Mouse (Mus musculus) liver, embryonic 11.5 days (tissue): ENCODE data around the gene Pus1. TPM values are rescaled to one million over a fixed set of nuclear protein-coding genes. Genes with fewer than 3 reads are reported as not detected.

ENCODE experiments used
- ATAC-seq: fragments of 200-750 bp; cut with Nextera tagmentation; replicated peaks from 2 replicates; pipeline ENCODE4 v1.8.0; 2017; ENCODE audit warnings: moderate number of reproducible peaks, mild to moderate bottlenecking, moderate TSS enrichment, moderate library complexity; ENCODE audit not compliant: low FRiP score
- DNase-seq: peaks from one replicate; pipeline ENCODE4 v3.0.0-alpha.2; 2017; ENCODE audit warnings: low spot score
- H3K27ac ChIP-seq: fragments of 300-500 bp; sonication (generic); 2 replicates; pipeline ENCODE4 v1.5.1; 2014; ENCODE audit warnings: mild to moderate bottlenecking, low read depth, low read length, control low read depth
- H3K27me3 ChIP-seq: fragments of 300-500 bp; sonication (generic); replicated peaks from 2 replicates; pipeline ENCODE4 v1.6.1; 2014; ENCODE audit warnings: low read length, mixed read lengths; ENCODE audit not compliant: control insufficient read depth, insufficient read depth
- H3K36me3 ChIP-seq: fragments of 300-500 bp; sonication (generic); 2 replicates; pipeline ENCODE4 v1.6.1; 2014; ENCODE audit warnings: mild to moderate bottlenecking, low read length, moderate library complexity, mixed read lengths; ENCODE audit not compliant: control insufficient read depth, insufficient read depth
- H3K4me1 ChIP-seq: fragments of 300-500 bp; sonication (generic); replicated peaks from 2 replicates; pipeline ENCODE4 v1.6.1; 2014; ENCODE audit warnings: low read length, mixed read lengths; ENCODE audit not compliant: control insufficient read depth, insufficient read depth
- H3K4me2 ChIP-seq: fragments of 300-500 bp; sonication (generic); 2 replicates; pipeline ENCODE4 v1.6.1; 2014; ENCODE audit warnings: mild to moderate bottlenecking, control low read depth, moderate library complexity
- H3K4me3 ChIP-seq: fragments of 300-500 bp; sonication (generic); 2 replicates; pipeline ENCODE4 v1.5.1; 2014; ENCODE audit warnings: low read depth, low read length, control low read depth
- H3K9ac ChIP-seq: fragments of 300-500 bp; sonication (generic); 2 replicates; pipeline ENCODE4 v1.6.1; 2014; ENCODE audit warnings: low read depth, low read length, control low read depth
- H3K9me3 ChIP-seq: fragments of 300-500 bp; sonication (generic); 2 replicates; pipeline ENCODE4 v1.6.1; 2016; ENCODE audit warnings: low read length, inconsistent platforms, mixed read lengths; ENCODE audit not compliant: control insufficient read depth
- WGBS: fragments of 180-500 bp; shearing (Covaris S2); extraction: QIAGEN DNeasy Blood & Tissue Kit; methylation state at CpG from one replicate; pipeline ENCODE4 v1.1.7; 2014; 5-methylcytosine and 5-hydroxymethylcytosine counted together
- polyA plus RNA-seq: library from polyadenylated mRNA; unstranded; fragments of >200 nt; fragmentation: Nextera tagmentation; extraction: Ambion mirVana; gene quantifications from 2 replicates; pipeline ENCODE4 v1.2.1, GENCODE M21; 2014

Pus1 gene
- 49.8 and 54.3 TPM in 2 replicates for polyA plus RNA-seq

DNA sequence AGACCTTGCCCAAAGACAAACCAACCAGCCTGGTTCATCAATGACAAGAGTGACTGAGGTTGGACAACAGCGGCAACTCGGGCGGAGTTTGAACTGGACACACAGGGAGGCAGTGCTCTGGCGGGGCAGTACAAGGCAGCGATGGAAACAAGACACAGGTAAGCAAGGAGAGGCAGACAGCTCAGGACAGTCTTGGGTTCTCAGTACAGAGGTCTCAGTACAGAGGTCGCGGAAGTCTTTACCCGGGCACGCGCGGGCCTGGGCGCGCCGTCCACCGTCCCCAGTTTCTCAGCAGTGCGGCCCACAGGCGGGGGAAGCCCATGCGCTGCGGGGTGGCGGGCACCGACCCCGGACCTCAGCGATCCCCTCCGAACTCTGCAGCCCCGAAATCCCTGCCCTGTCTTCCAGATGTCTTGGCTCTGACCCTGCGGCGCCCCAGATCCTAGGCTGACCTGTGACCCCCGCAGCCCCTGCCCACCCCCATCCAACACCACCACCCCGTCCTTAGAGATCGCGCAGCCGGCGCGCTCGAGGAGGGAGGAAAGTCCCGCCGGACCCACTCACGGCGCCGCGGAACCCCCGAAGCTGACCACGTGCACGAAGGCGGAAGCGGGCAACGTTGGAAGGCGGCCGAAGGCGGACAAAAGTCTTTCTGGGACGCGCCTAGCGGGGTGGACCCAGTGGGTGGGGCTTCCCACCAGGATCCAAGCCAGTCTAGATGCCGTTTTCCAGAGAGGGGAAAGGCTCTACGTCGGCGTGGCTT is at the start of gene Pus1:
Gene Pus1, minus strand, starts transcription at position 662 of the 763 bp plus-strand sequence.
- DNase-seq (peak; percentile 85), ATAC-seq (peak; percentile 83)
- H3K27ac ChIP-seq: peak within 1 kb of the TSS; percentile 78
- under 1% methylated on average over 57 of the region's 57 CpGs for WGBS
- peaks cover 27% of the 10 kb centered on the region; the same call in 1 of the 2 replicates for H3K36me3 ChIP-seq
- H3K9ac ChIP-seq: peak within 1 kb of the TSS; percentile 93
- peak within 1 kb of the TSS; percentile 92 for H3K4me3 ChIP-seq
- H3K27me3 ChIP-seq: no peaks in the 10 kb centered on the region
- no peaks in the 10 kb centered on the region for H3K9me3 ChIP-seq
- H3K4me2 ChIP-seq: peak within 1 kb of the TSS; percentile 71
- H3K4me1 ChIP-seq: peaks cover 24% of the 10 kb centered on the region

DNA sequence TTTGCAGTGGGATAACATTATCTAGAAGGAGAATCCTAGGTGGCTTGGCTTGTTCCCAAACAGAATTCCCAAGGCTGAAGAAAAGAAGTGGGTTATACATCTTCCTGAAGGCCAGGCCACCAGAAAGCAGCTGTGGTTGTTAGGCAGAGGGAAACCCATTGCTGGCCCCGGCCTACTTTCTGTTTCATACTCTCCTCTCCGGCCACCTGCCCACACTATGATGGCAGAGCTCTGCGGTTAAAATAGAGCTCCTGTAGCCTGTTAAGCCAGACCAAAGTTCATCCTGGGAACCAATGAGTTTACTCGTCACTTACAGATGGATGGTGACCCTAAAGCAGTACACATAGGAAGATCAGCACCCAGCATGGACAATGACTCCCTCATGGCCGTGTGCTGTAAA is 47.1 kb upstream of the Pus1 start:
- DNase-seq (no peak), ATAC-seq (no peak)
- Histone ChIP-seq H3K36me3 (no peaks in the 10 kb centered on the region; the same call in 1 of the 2 replicates), H3K9ac (no peak overlapping the region), H3K27ac (no peak overlapping the region), H3K4me1 (no peaks in the 10 kb centered on the region), H3K9me3 (no peaks in the 10 kb centered on the region), H3K27me3 (no peaks in the 10 kb centered on the region), H3K4me3 (no peak overlapping the region), H3K4me2 (no peak overlapping the region)
- 85% methylated on average over 5 of the region's 5 CpGs for WGBS

DNA sequence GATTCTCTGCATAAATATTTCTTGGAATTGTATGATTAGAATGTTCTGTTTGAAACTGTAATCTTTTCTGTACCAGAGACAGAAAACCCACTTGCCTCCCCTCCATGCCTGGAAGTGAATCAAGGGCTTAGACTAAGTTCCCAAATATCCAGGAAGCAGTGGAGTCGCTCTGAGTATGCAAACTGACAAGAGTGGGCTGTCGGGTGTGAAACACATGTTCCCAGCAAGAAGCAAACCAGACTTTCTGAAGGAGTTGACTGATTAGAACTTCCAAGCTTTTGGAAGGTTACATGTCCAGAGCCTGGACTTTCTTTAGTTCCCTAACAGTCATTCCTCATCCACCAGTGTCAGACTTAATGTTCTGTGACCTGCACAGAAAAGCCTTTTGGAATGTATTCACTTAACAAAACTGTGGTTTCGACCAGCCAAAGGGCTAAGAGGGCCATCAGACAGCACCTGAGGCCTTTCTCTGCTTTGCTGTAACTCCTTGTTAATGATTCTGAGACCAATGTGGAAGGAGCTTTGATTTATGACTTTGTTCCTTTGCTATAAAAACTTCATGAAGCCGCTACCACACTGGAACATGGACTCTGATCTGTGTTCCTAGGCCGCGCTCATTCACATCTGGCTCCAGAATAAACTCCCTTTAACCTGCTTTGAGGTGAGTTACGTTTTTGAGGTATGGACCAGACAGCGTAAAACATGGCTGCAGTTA is 46.5 kb upstream of the Pus1 start:
- Histone ChIP-seq H3K4me2 (no peak overlapping the region), H3K9me3 (no peaks in the 10 kb centered on the region), H3K27me3 (no peaks in the 10 kb centered on the region), H3K36me3 (no peaks in the 10 kb centered on the region; the same call in 1 of the 2 replicates), H3K4me1 (no peaks in the 10 kb centered on the region), H3K4me3 (no peak overlapping the region), H3K9ac (no peak overlapping the region), H3K27ac (no peak overlapping the region)
- 80% methylated on average over 8 of the region's 8 CpGs for WGBS
- ATAC-seq (no peak), DNase-seq (no peak)

GRCm38 (mm10) chr5:110824421-110824820 is 44.0 kb upstream of the Pus1 start:
- no peak overlapping the region for H3K27ac ChIP-seq
- no peaks in the 10 kb centered on the region for H3K4me1 ChIP-seq
- DNase-seq: no peak
- no peak overlapping the region for H3K4me2 ChIP-seq
- H3K9ac ChIP-seq: no peak overlapping the region
- H3K4me3 ChIP-seq: no peak overlapping the region
- WGBS: 80% methylated on average over 4 of the region's 4 CpGs
- no peaks in the 10 kb centered on the region for H3K36me3 ChIP-seq
- no peaks in the 10 kb centered on the region for H3K27me3 ChIP-seq
- H3K9me3 ChIP-seq: no peaks in the 10 kb centered on the region
- ATAC-seq: no peak

DNA sequence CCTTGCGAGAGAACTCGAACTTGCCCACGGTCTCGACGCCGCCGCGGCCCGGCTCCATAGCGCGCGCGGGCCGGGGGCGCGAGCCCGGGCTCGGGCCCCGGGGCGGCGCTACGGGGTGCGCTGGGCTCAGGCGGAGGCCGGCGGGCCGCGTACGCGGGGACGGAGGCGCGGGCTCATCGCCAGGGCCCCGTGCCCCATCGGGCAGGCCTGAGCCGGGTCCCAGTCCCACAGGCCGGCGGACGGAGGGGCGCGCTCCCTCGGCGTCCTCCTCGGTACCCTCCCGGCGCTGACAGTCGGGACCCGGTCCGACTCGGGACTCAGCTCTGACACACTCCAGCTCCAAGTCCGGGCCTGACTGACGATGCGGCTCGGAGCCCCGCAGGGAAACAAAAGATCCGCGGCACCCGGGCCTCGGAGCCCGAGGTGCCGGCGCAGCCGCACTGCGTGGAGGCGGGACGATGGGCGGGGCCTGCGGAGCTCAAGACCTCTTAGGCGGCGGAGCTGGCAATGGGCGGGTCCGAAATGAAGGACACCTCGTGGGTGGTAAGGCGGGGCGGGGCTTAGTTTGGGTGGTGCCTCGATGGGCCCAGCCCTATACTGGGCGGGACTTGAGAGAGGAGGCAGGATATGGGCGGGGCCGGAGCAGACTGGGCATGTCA is 29.3 kb upstream of the Pus1 start, which contains the start of gene Ulk1:
Gene Ulk1, minus strand, starts transcription at position 431 of the 659 bp plus-strand sequence.
- peak; percentile 88 for ATAC-seq
- DNase-seq: peak; percentile 99
- under 1% methylated on average over 80 of the region's 80 CpGs for WGBS
- H3K27me3 ChIP-seq: no peaks in the 10 kb centered on the region
- peak within 1 kb of the TSS; percentile 93 for H3K4me3 ChIP-seq
- H3K9me3 ChIP-seq: no peaks in the 10 kb centered on the region
- H3K36me3 ChIP-seq: no peaks in the 10 kb centered on the region; the same call in 1 of the 2 replicates
- peak within 1 kb of the TSS; percentile 77 for H3K27ac ChIP-seq
- peak within 1 kb of the TSS; percentile 99 for H3K4me2 ChIP-seq
- peaks cover 32% of the 10 kb centered on the region for H3K4me1 ChIP-seq
- H3K9ac ChIP-seq: peak within 1 kb of the TSS; percentile 92

- H3K4me3 ChIP-seq: peak overlapping the region; percentile 93
- peak overlapping the region; percentile 77 for H3K27ac ChIP-seq
- peaks cover 39% of the 10 kb centered on the region for H3K4me1 ChIP-seq
- WGBS: 2% methylated on average over 27 of the region's 27 CpGs
- H3K36me3 ChIP-seq: no peaks in the 10 kb centered on the region; the same call in 1 of the 2 replicates
- no peaks in the 10 kb centered on the region for H3K27me3 ChIP-seq
- no peaks in the 10 kb centered on the region for H3K9me3 ChIP-seq
- DNase-seq (peak; percentile 67), ATAC-seq (no peak)
- H3K4me2 ChIP-seq: peak overlapping the region; percentile 99
- H3K9ac ChIP-seq: peak overlapping the region; percentile 92
Measured at GRCm38 (mm10) chr5:110808821-110809666, 28.6 kb upstream of the Pus1 start.

- ATAC-seq (peak; percentile 71), DNase-seq (peak; percentile 85)
- Histone ChIP-seq H3K4me3 (peak overlapping the region; percentile 93), H3K36me3 (no peaks in the 10 kb centered on the region; the same call in 1 of the 2 replicates), H3K4me2 (peak overlapping the region; percentile 99), H3K9ac (peak overlapping the region; percentile 92), H3K4me1 (peaks cover 41% of the 10 kb centered on the region), H3K27me3 (no peaks in the 10 kb centered on the region), H3K9me3 (no peaks in the 10 kb centered on the region), H3K27ac (peak overlapping the region; percentile 67)
- 1% methylated on average over 14 of the region's 14 CpGs for WGBS
Measured at GRCm38 (mm10) chr5:110808061-110808631, 27.7 kb upstream of the Pus1 start.
